Mouse (Mus musculus) midbrain, postnatal 0 days (tissue): Measurements from ENCODE around the gene Hax1. TPM values are rescaled to one million over a fixed set of nuclear protein-coding genes. Genes with fewer than 3 reads are reported as not detected.

Source experiments
- ATAC-seq: fragments of 200-750 bp; cut with Nextera tagmentation; 2 replicates; pipeline ENCODE4 v1.8.0; 2017; ENCODE audit warnings: moderate number of reproducible peaks, mild to moderate bottlenecking, moderate TSS enrichment, moderate library complexity; ENCODE audit not compliant: low FRiP score
- DNase-seq: peaks from one replicate; pipeline ENCODE4 v3.0.0-alpha.2; 2015; ENCODE audit warnings: low spot score
- H3K27ac ChIP-seq: fragments of 300-500 bp; sonication (generic); 2 replicates; pipeline ENCODE4 v1.5.1; 2014; ENCODE audit warnings: low read depth, mild to moderate bottlenecking, low read length, mixed read lengths
- H3K27me3 ChIP-seq: fragments of 300-500 bp; sonication (generic); 2 replicates; pipeline ENCODE4 v1.6.1; 2014; ENCODE audit warnings: low read length, control low read depth, mixed read lengths; ENCODE audit not compliant: insufficient read depth
- H3K36me3 ChIP-seq: fragments of 300-500 bp; sonication (generic); 2 replicates; pipeline ENCODE4 v1.6.1; 2014; ENCODE audit warnings: low read length, control low read depth, mixed read lengths; ENCODE audit not compliant: insufficient read depth
- H3K4me1 ChIP-seq: fragments of 300-500 bp; sonication (generic); 2 replicates; pipeline ENCODE4 v1.6.1; 2014; ENCODE audit warnings: mild to moderate bottlenecking, control low read depth, antibody characterized with exemption, low read length, mixed read lengths; ENCODE audit not compliant: insufficient read depth
- H3K4me2 ChIP-seq: fragments of 300-500 bp; sonication (generic); 2 replicates; pipeline ENCODE4 v1.6.1; 2014; ENCODE audit warnings: low read depth, mild to moderate bottlenecking, low read length, mixed read lengths; ENCODE audit not compliant: poor library complexity, severe bottlenecking
- H3K4me3 ChIP-seq: fragments of 300-500 bp; sonication (generic); 2 replicates; pipeline ENCODE4 v1.5.1; 2014; ENCODE audit warnings: low read depth, mild to moderate bottlenecking, low read length, moderate library complexity
- H3K9ac ChIP-seq: fragments of 300-500 bp; sonication (generic); replicated peaks from 2 replicates; pipeline ENCODE4 v1.6.1; 2014; ENCODE audit warnings: mild to moderate bottlenecking, low read length, moderate library complexity, mixed read lengths; ENCODE audit not compliant: poor library complexity, severe bottlenecking
- H3K9me3 ChIP-seq: fragments of 300-500 bp; sonication (generic); 2 replicates; pipeline ENCODE4 v1.6.1; 2016; ENCODE audit warnings: low read length, control low read depth
- CTCF ChIP-seq: IDR thresholded peaks from 2 replicates; pipeline ENCODE4 v1.5.1; 2016; ENCODE audit warnings: antibody characterized with exemption, mild to moderate bottlenecking
- WGBS: fragments of 180-500 bp; shearing (Covaris S2); extraction: QIAGEN DNeasy Blood & Tissue Kit; methylation state at CpG from one replicate; pipeline ENCODE4 v1.1.7; 2014; 5-methylcytosine and 5-hydroxymethylcytosine counted together
- microRNA-seq: library from miRNA; unstranded; fragments of <30 nt; microRNA quantifications from one replicate; pipeline ENCODE4, GENCODE M21; 2016; ENCODE audit warnings: borderline number of aligned reads
- polyA plus RNA-seq: library from polyadenylated mRNA; unstranded; fragments of >200 nt; fragmentation: Nextera tagmentation; extraction: Ambion mirVana; gene quantifications from 2 replicates; pipeline ENCODE4 v1.2.1, GENCODE M21; 2015
- total RNA-seq: library from RNA; depleted of rRNA; stranded (reverse); fragments of >200 nt; gene quantifications from 2 replicates; pipeline ENCODE4 v1.2.3, GENCODE M21; 2014; rRNA removed

Gene Hax1
- total and polyA plus RNA-seq, 2 experiments from 2014 or later = 45.7 to 71.8 TPM

- peak; percentile 21; the same call in 1 of the 2 replicates for TF ChIP-seq CTCF
- Histone ChIP-seq H3K9ac (no peak overlapping the region), H3K4me2 (no peak overlapping the region), H3K27ac (no peak overlapping the region), H3K36me3 (peaks cover 98% of the 10 kb centered on the region), H3K4me1 (no peaks in the 10 kb centered on the region), H3K27me3 (no peaks in the 10 kb centered on the region), H3K9me3 (no peaks in the 10 kb centered on the region), H3K4me3 (no peak overlapping the region)
- ATAC-seq (no peak), DNase-seq (no peak)
- WGBS = 88% methylated on average over 11 of the region's 11 CpGs
These were observed 50.6 kb downstream of the Hax1 start for GRCm38 (mm10) chr3:89948021-89948420.

Small RNA genes within 50 kb of the gene (microRNA-seq; reads per million reads assigned to microRNA genes)
- 1.3 reads per million for gene Mir7669

Other genes starting within 250 kb of the Hax1 start
- 47.3 and 53.6 TPM in 2 replicates for gene Chrnb2, start 234.1 kb downstream of the Hax1 start, total RNA-seq
- gene Chrnb2, start 234.1 kb downstream of the Hax1 start, polyA plus RNA-seq = 20.5 and 20.9 TPM in 2 replicates
- gene Ube2q1, start 225.2 kb downstream of the Hax1 start, total RNA-seq = 59.1 and 62.2 TPM in 2 replicates
- gene Ube2q1, start 225.2 kb downstream of the Hax1 start, polyA plus RNA-seq = 8.9 and 9.4 TPM in 2 replicates
- 1.8 and 2.7 TPM in 2 replicates for gene She, start 167.4 kb downstream of the Hax1 start, total RNA-seq
- gene She, start 167.4 kb downstream of the Hax1 start, polyA plus RNA-seq = 0.91 and 1.0 TPM in 2 replicates
- 0.99 and 2.0 TPM in 2 replicates for gene Il6ra, start 85.6 kb downstream of the Hax1 start, total RNA-seq
- 1.1 and 1.8 TPM in 2 replicates for gene Il6ra, start 85.6 kb downstream of the Hax1 start, polyA plus RNA-seq
- 68.9 and 95.4 TPM in 2 replicates for gene Atp8b2, start 35.3 kb downstream of the Hax1 start, total RNA-seq
- 7.9 and 9.0 TPM in 2 replicates for gene Atp8b2, start 35.3 kb downstream of the Hax1 start, polyA plus RNA-seq
- 101 and 111 TPM in 2 replicates for gene 4933434E20Rik, start 52.9 kb upstream of the Hax1 start, total RNA-seq
- gene 4933434E20Rik, start 52.9 kb upstream of the Hax1 start, polyA plus RNA-seq = 230 and 246 TPM in 2 replicates
- gene Ubap2l, start 53.8 kb upstream of the Hax1 start, total RNA-seq = 108 and 112 TPM in 2 replicates
- gene Ubap2l, start 53.8 kb upstream of the Hax1 start, polyA plus RNA-seq = 93.2 and 133 TPM in 2 replicates
- 182 and 224 TPM in 2 replicates for gene Tpm3, start 73.9 kb upstream of the Hax1 start, total RNA-seq
- 314 and 331 TPM in 2 replicates for gene Tpm3, start 73.9 kb upstream of the Hax1 start, polyA plus RNA-seq
- gene Nup210l, start 105.4 kb upstream of the Hax1 start, total RNA-seq = 0.24 and 0.55 TPM in 2 replicates
- 0.17 and 0.22 TPM in 2 replicates for gene Nup210l, start 105.4 kb upstream of the Hax1 start, polyA plus RNA-seq
- 2,807 and 2,947 TPM in 2 replicates for gene Rps27, start 214.9 kb upstream of the Hax1 start, total RNA-seq
- 773 and 821 TPM in 2 replicates for gene Rps27, start 214.9 kb upstream of the Hax1 start, polyA plus RNA-seq
- gene Rab13, start 214.9 kb upstream of the Hax1 start, total RNA-seq = 3.9 and 5.9 TPM in 2 replicates
- 17.4 and 18.5 TPM in 2 replicates for gene Rab13, start 214.9 kb upstream of the Hax1 start, polyA plus RNA-seq
- gene Jtb, start 232.8 kb upstream of the Hax1 start, total RNA-seq = 37.3 and 39.1 TPM in 2 replicates
- gene Jtb, start 232.8 kb upstream of the Hax1 start, polyA plus RNA-seq = 115 and 123 TPM in 2 replicates
- gene Creb3l4, start 244.7 kb upstream of the Hax1 start, total RNA-seq = 0.77 and 1.6 TPM in 2 replicates
- 1.2 and 1.7 TPM in 2 replicates for gene Creb3l4, start 244.7 kb upstream of the Hax1 start, polyA plus RNA-seq
- gene Slc39a1, start 249.4 kb upstream of the Hax1 start, total RNA-seq = 73.0 and 75.3 TPM in 2 replicates
- gene Slc39a1, start 249.4 kb upstream of the Hax1 start, polyA plus RNA-seq = 60.3 and 62.4 TPM in 2 replicates